Mouse (Mus musculus) G1E (cell line): ENCODE measurements around the gene Lrrc3c. TPM values are rescaled to one million over a fixed set of nuclear protein-coding genes. Genes with fewer than 3 reads are reported as not detected.
"Not testable (repeated sequence)": the region's sequence is repeated elsewhere in the genome, so short reads cannot be mapped to it uniquely, and the experiment has no call there.

Experiments
- ATAC-seq: 2 replicates; pipeline ENCODE4 v1.8.0; 2016; ENCODE audit warnings: mild to moderate bottlenecking; ENCODE audit not compliant: insufficient number of reproducible peaks, poor library complexity, low FRiP score, severe bottlenecking; ENCODE audit errors: extremely low read depth
- DNase-seq: peaks from one replicate; pipeline ENCODE4 v3.0.0; 2012; ENCODE audit warnings: low spot score
- H3K27me3 ChIP-seq: 2 replicates; pipeline ENCODE4 v1.6.1; 2012; ENCODE audit warnings: mild to moderate bottlenecking, low read length, inconsistent platforms; ENCODE audit not compliant: insufficient read depth
- H3K36me3 ChIP-seq: replicated peaks from 2 replicates; pipeline ENCODE3; 2012; ENCODE audit warnings: mild to moderate bottlenecking, inconsistent platforms
- H3K4me1 ChIP-seq: 2 replicates; pipeline ENCODE4 v1.6.1; 2012; ENCODE audit warnings: low read depth, low read length, inconsistent platforms, mixed read lengths; ENCODE audit not compliant: insufficient read depth
- H3K4me3 ChIP-seq: 2 replicates; pipeline ENCODE4 v1.5.1; 2012; ENCODE audit warnings: low read depth, mild to moderate bottlenecking, inconsistent platforms, low read length, moderate library complexity, mixed read lengths
- H3K9me3 ChIP-seq: replicated peaks from 2 replicates; pipeline ENCODE4 v1.6.1; 2012; ENCODE audit warnings: inconsistent platforms
- CTCF ChIP-seq: IDR thresholded peaks from 2 replicates; pipeline ENCODE4 v1.5.1; 2012; ENCODE audit warnings: low read depth, low read length, inconsistent platforms, mixed read lengths
- GATA1 ChIP-seq: IDR thresholded peaks from 2 replicates; pipeline ENCODE4 v1.6.1; 2012; ENCODE audit warnings: borderline replicate concordance, low read length, inconsistent platforms, mixed read lengths
- GATA2 ChIP-seq: IDR thresholded peaks from 2 replicates; pipeline ENCODE4 v1.6.1; 2012; ENCODE audit warnings: low read depth, low read length, inconsistent platforms, borderline replicate concordance
- POLR2AphosphoS5 ChIP-seq: IDR thresholded peaks from 2 replicates; pipeline ENCODE4 v1.6.1; 2012; ENCODE audit warnings: low read depth, low read length, inconsistent platforms; ENCODE audit not compliant: insufficient replicate concordance
- TAL1 ChIP-seq: conservative IDR thresholded peaks from 2 replicates; pipeline ENCODE4 v1.6.1; 2012; ENCODE audit warnings: low read depth, low read length, inconsistent platforms, mixed read lengths
- polyA plus RNA-seq: library from polyadenylated mRNA; stranded (reverse); fragments of >175 nt; gene quantifications from 2 replicates; pipeline ENCODE4 v1.2.3, GENCODE M21; 2012
- total RNA-seq, 2 experiments: library from RNA; stranded (forward) in 1 of 2; stranded (reverse) in 1 of 2; fragments of 200-1000 nt in 1 of 2; fragments of >200 nt in 1 of 2; fragmentation: Nextera tagmentation in 1 of 2; gene quantifications; 2 replicates each; pipeline ENCODE4 v1.2.3; 2014 to 2017

The Lrrc3c gene
- total and polyA plus RNA-seq, 3 experiments: not detected

GRCm38 (mm10) chr11:98625611-98626410 lies 27.7 kb downstream of the Lrrc3c start, which contains the start of the genes Gm12355 and Gsdma3:
Gm12355 (minus strand) TSS chr11:98625661.
Gsdma3 (plus strand) TSS chr11:98626360.
- DNase-seq (no peak), ATAC-seq (no peak)
- Histone ChIP-seq H3K4me3 (no peak within 1 kb of the TSS), H3K4me1 (peaks cover 4% of the 10 kb centered on the region; the same call in 1 of the 2 replicates), H3K27me3 (peaks cover 20% of the 10 kb centered on the region), H3K36me3 (no peaks in the 10 kb centered on the region), H3K9me3 (no peaks in the 10 kb centered on the region)
- no peak for TF ChIP-seq TAL1
- TF ChIP-seq GATA2: no peak
- TF ChIP-seq GATA1: no peak
- TF ChIP-seq POLR2AphosphoS5: no peak
- no peak for TF ChIP-seq CTCF

- ATAC-seq: no peak
- Histone ChIP-seq H3K9me3 (no peaks in the 10 kb centered on the region), H3K27me3 (peaks cover 31% of the 10 kb centered on the region), H3K36me3 (no peaks in the 10 kb centered on the region), H3K4me3 (no peak overlapping the region), H3K4me1 (peaks cover 4% of the 10 kb centered on the region; the same call in 1 of the 2 replicates)
- no peak for DNase-seq
- no peak for TF ChIP-seq GATA1
- TF ChIP-seq GATA2: no peak
- TF ChIP-seq POLR2AphosphoS5: no peak
- no peak for TF ChIP-seq TAL1
- no peak for TF ChIP-seq CTCF
These were observed 30.6 kb downstream of the Lrrc3c start for GRCm38 (mm10) chr11:98628706-98629105.

- no peaks in the 10 kb centered on the region for H3K9me3 ChIP-seq
- no peak for TF ChIP-seq GATA1
- TF ChIP-seq GATA2: no peak
- TF ChIP-seq POLR2AphosphoS5: no peak
- no peak for TF ChIP-seq TAL1
- TF ChIP-seq CTCF: no peak
- H3K36me3 ChIP-seq: no peaks in the 10 kb centered on the region
- DNase-seq (no peak), ATAC-seq (no peak)
- H3K27me3 ChIP-seq: peaks cover 29% of the 10 kb centered on the region
- H3K4me3 ChIP-seq: no peak overlapping the region
- H3K4me1 ChIP-seq: peaks cover 4% of the 10 kb centered on the region; the same call in 1 of the 2 replicates
These were observed 32.6 kb downstream of the Lrrc3c start for GRCm38 (mm10) chr11:98630646-98631045.

- H3K4me3 ChIP-seq, H3K36me3 ChIP-seq, H3K9me3 ChIP-seq, H3K4me1 ChIP-seq, DNase-seq: not testable (repeated sequence)
- H3K27me3 ChIP-seq: peaks cover 17% of the 10 kb centered on the region
- ATAC-seq: 0 out of 2 replicates have a peak, but pooled peaks have one; percentile 49
- peak; percentile 16; the same call in 1 of the 2 replicates for TF ChIP-seq CTCF
These were observed 37.4 kb downstream of the Lrrc3c start for GRCm38 (mm10) chr11:98635312-98635970.

- DNase-seq (no peak), ATAC-seq (no peak)
- Histone ChIP-seq H3K36me3 (no peaks in the 10 kb centered on the region), H3K27me3 (peaks cover 26% of the 10 kb centered on the region), H3K9me3 (0 out of 2 replicates have a peak, but pooled peaks cover 2% of the 10 kb centered on the region), H3K4me1 (peaks cover 4% of the 10 kb centered on the region; the same call in 1 of the 2 replicates), H3K4me3 (no peak overlapping the region)
- no peak for TF ChIP-seq TAL1
- TF ChIP-seq CTCF: no peak
- TF ChIP-seq GATA2: no peak
- TF ChIP-seq GATA1: no peak
- TF ChIP-seq POLR2AphosphoS5: no peak
These were observed 39.4 kb downstream of the Lrrc3c start for GRCm38 (mm10) chr11:98637501-98637900.

GRCm38 (mm10) chr11:98640091-98640490 lies 42.0 kb downstream of the Lrrc3c start:
- no peak for ATAC-seq
- no peak for DNase-seq
- Histone ChIP-seq H3K4me1 (peaks cover 4% of the 10 kb centered on the region; the same call in 1 of the 2 replicates), H3K4me3 (no peak overlapping the region), H3K9me3 (0 out of 2 replicates have a peak, but pooled peaks cover 2% of the 10 kb centered on the region), H3K36me3 (no peaks in the 10 kb centered on the region), H3K27me3 (peaks cover 22% of the 10 kb centered on the region)
- TF ChIP-seq TAL1 (no peak), CTCF (no peak), GATA1 (no peak), POLR2AphosphoS5 (no peak), GATA2 (no peak)
